Mouse (Mus musculus) testis, postnatal 10 days (tissue): ENCODE measurements around the gene Wdr26.

Source experiments
- DNase-seq: peaks from one replicate; pipeline ENCODE4 v3.0.0; 2021; ENCODE audit warnings: low spot score

The Wdr26 gene

DNA sequence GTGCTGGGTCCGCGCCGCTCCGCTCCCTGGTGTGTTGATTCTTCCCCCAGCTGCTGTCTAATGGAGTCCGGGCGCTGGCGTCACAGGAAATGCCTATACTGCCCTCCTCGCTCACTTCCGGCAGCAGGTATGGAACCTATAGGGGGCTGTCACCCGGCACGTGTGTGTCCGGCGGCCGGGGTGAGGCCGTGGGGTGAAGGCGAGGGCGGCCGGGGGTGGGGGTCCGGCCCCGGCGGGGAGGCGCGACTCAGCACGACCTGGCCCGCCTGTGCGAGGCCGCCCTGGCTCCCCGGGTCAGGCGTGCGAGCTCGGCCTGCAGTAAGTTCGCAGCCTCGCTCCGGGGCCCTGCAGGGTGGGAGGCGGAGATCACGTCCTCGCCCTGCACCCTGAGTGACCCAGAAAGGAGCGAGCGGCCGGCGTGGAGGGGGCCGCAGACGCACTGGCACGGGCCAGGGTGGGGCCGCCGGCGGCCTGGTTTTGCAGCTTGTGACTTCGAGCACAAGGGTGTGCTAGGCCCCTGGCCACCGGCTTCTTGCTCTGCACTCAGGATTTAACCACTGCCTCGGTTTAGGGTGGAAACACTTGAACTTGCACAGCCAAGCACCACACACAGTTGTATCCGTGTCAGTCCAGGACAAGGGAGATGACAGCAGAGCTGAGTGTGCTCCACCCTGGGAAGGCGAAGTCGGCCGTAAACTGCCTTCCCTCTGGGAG, at the start of gene Wdr26:
TSS of gene Wdr26 (minus strand) at position 82 of the 714 bp plus-strand sequence.
- DNase-seq, result peak; percentile 77

DNA sequence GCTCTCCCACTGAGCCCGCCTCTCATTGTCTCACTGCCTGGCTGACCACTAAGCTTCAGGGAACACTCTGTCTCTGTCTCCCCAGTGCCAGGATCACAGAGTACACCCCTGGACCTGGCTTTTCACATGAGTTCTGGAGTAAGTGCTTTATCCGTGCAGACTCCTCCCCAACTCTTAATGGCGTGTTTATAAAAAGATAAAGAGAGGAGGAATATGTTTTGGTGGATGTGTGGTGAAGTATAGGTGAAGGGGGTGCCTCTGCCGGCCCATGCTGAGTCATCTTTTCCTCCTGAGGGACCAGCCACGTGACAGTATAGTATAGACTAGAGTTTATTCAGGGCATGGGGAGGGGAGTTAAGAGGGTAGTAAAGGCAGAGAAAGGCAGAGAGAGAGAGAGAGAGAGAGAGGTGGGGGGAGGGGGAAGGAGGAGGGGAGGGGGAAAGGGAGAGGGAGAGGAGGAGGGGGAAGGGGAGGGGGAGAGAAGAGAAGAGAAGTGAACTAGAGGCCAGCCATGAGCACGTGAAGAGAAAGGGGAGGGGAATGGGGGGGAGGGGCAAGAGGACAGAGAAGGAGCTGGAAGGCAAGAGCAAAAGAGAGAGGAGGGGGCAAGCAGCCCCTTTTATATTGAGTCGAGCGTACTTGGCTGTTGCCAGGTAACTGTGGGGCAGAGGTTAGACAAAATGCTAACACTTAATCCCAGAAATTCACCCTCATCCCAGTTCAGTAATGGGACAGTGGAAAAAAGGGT, 49.3 kb upstream of the Wdr26 start:
- DNase-seq, result no peak

DNA sequence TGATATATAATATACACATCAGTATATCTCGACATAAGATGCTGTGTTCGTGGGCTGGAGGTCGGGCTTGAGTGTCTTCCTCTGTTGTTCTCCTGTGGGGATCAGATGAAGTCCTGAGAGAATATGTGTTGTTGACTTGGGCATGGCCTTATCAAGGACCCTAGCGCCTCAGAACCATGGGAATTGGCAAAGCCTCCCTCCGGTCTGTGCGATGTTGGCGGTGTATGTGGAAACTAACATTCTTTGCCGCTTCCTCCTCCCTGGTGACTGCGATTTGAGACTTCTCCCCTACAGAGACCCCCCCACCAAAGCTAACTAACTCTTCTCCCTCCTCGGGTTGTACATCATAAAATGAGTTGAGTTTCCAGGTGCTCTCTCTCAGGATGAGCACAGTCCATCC, 48.6 kb upstream of the Wdr26 start:
- no peak for DNase-seq

GRCm38 (mm10) chr1:181259626-181260410, 48.0 kb upstream of the Wdr26 start:
- no peak for DNase-seq

DNA sequence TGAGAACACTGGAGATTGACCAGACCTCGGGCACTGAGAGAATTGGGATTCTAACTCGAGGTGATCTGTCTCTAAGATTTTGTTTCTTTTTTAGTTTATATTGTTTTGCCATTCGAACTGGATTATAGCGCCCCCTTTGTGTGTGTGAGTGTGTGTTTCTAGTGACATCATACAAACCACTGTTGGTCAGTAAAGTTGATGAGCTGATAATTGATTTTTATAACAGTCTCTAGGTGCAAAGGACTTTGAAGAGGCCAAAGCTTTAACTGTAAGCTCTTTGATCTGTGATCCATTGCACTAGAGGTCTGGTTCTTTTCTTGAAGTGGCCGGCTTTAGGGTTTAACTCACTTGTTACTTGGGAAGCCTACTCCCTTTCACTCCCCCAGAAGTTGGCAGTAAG, 47.3 kb upstream of the Wdr26 start:
- no peak for DNase-seq

DNA sequence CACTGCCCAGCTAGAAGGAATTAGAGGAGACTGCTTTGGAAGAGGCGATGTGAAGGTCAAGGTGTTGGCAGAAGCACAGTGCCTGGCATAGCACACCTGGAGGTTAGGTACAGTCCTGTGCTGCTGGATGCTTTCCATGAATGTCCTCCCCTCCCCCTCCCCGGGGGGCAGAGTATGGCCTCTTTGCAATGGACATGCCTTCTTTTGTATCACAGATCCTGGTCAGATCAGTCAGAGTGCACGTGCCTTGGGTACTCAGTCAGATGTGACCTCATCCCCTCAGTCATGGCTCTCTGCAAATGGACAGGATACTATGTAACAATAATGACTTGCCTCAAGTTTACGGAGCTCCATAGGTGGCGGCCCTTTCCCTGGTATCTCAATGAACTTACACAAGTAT, 46.8 kb upstream of the Wdr26 start:
- DNase-seq, result peak; percentile 64

GRCm38 (mm10) chr1:181257585-181258555, 46.1 kb upstream of the Wdr26 start:
- peak; percentile 63 for DNase-seq

- DNase-seq, result peak; percentile 89
These were observed 45.1 kb upstream of the Wdr26 start for GRCm38 (mm10) chr1:181256689-181257584.

DNA sequence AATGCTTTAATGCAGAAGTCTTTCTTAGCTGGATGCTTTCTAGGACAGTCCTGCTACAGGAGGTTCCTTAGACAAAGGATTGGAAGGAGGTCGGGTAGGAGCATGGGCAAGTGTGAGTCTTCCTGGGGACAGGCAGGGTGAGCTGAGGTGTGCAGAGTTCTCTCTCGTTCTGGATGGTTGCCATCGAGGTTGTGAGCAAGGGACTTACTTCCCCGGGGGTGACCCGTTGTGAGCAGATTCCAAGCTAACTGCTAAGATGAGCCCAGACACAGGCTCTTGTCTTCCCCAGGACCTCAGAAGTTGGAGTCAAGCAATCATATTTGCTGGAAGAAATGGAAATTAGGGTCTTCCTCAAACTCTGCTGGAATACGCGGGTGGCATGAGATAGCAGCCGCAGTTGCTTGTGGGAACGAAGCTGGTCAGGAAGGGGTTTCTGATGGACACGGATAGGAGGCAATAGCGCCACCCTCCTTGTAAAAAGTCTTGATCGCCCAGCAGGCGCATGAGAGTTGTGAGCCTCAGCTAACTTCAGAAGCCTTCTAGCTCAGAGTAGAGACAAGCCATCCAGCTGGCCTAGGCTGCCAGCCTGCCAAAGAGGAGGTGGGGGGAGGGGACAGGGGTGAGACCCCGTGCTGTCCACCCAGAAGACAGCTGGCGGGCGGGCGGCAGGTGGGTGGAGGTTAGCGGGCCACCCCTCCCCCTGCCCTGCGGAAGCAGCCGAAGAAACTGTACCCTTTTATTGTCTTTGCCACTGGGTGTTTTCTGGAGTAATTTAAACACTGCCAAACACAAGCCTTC, 44.3 kb upstream of the Wdr26 start:
- peak; percentile 80 for DNase-seq

- DNase-seq, result no peak
These were observed 43.6 kb upstream of the Wdr26 start for GRCm38 (mm10) chr1:181255450-181255849.

- no peak for DNase-seq
These were observed 39.8 kb upstream of the Wdr26 start for GRCm38 (mm10) chr1:181251624-181252023.

GRCm38 (mm10) chr1:181250961-181251360, 39.2 kb upstream of the Wdr26 start:
- DNase-seq, result no peak

- no peak for DNase-seq
These were observed 37.7 kb upstream of the Wdr26 start for GRCm38 (mm10) chr1:181249537-181249936.

DNA sequence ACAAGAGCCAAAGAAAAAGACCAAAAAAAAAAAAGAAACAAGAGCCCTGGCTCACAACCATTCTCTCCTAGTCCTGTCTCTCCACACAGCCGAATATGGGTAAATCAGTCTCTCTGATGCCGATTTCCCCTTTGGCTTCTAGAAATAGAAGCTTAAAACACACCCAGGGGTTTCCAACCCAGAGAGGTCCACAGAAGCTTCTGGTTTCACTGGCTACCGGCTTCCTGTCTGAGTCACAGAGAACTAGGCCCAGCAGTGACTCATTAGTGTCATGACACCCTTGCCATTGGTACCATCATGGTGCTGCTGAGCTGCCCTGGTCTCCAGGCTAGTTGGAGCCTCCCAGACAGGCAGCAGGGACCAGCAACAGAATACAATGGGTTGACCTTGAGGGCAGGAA, 35.4 kb upstream of the Wdr26 start:
- DNase-seq, result no peak

DNA sequence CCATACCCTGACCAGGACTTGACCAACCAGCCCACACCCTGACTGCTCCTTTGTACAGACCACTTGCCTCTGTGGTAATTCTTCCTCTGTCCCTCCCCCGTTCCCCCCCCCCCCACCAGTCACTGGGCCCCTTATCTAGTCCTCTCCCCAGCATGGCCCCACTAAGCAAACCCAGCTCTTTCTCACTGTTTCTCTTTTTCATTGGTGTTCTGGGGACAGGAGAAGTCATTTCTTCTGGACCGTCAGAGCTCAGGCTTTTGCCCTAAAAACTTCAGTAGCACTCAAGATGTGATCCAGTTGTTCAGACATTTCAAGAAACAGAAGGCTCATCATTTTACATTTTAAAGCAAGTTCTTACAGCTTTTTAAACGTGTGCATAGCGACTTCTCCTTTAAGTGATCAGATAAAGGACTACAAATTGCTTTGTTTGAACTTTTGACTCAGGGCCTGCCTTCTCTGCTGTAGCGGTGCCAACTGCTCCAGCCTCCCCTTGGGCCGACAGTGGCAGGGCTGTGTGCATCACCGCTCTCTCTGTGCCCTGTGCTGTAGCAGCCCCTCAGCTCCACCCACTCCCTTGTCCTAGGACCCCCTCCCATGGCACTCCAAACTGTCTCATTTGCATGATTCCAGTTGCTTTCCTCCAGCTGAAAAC, 34.8 kb upstream of the Wdr26 start:
- no peak for DNase-seq

- DNase-seq, result no peak
These were observed 34.0 kb upstream of the Wdr26 start for GRCm38 (mm10) chr1:181245554-181246486.

- no peak for DNase-seq
These were observed 33.3 kb upstream of the Wdr26 start for GRCm38 (mm10) chr1:181245067-181245466.

DNA sequence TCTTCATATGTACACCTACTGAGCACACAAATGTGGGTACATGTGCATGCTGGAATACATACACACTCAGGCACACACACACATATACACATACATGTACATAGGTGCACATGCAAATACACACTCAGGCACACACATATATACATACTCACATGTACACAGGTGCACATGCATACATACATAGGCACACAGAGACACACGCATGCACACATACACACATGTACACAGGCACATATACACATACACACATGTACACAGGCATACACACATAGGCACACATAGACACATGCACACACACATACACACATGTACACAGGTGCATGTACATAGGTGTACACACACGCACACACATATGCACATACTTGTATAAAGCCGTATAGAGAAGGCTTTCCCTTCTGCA, 29.4 kb upstream of the Wdr26 start:
- DNase-seq, result no peak
